Mouse (Mus musculus): ENCODE measurements around the gene Flt4. TPM values are rescaled to one million over a fixed set of nuclear protein-coding genes. Genes with fewer than 3 reads are reported as not detected.
"Not testable (repeated sequence)": the region's sequence is repeated elsewhere in the genome, so short reads cannot be mapped to it uniquely, and the experiment has no call there.

The Flt4 gene
- polyA plus RNA-seq (2015; fragmentation: Nextera tagmentation; extraction: Ambion mirVana) = 4.3 and 4.9 TPM in 2 replicates

GRCm38 (mm10) chr11:49608938-49609867 lies at the start of gene Flt4:
Gene Flt4, plus strand, starts transcription at chr11:49609263.
- DNase-seq; H3K9me3 ChIP-seq (ENCODE audit: low read length); H3K4me1 ChIP-seq (ENCODE audit: insufficient read depth); H3K36me3 ChIP-seq (replicated peaks; ENCODE audit: insufficient read depth, low read length): not testable (repeated sequence)
- H3K4me2 ChIP-seq (ENCODE audit: low read depth, low read length) = peak within 1 kb of the TSS; percentile 70
- peaks cover 12% of the 10 kb centered on the region for H3K27me3 ChIP-seq (ENCODE audit: insufficient read depth, low read length)
- peak within 1 kb of the TSS; percentile 48 for H3K4me3 ChIP-seq (ENCODE audit: low read depth, low read length)
- peak within 1 kb of the TSS; percentile 11; the same call in 1 of the 2 replicates for H3K27ac ChIP-seq (ENCODE audit: low read depth)
- peak; percentile 61 for ATAC-seq
- WGBS (ENCODE audit: insufficient replicate concordance) = 2% methylated on average over 35 of the region's 61 CpGs
- H3K9ac ChIP-seq (replicated peaks) = peak within 1 kb of the TSS; percentile 44

- TF ChIP-seq CTCF (IDR thresholded peaks at IDR 0.05; ENCODE audit: low read depth) = peak; percentile 41
- not testable (repeated sequence) for H3K4me2 ChIP-seq (ENCODE audit: low read depth, low read length); H3K27ac ChIP-seq (ENCODE audit: low read depth); H3K4me1 ChIP-seq (ENCODE audit: insufficient read depth); ATAC-seq; H3K9ac ChIP-seq (replicated peaks); H3K4me3 ChIP-seq (ENCODE audit: low read depth, low read length); DNase-seq; H3K9me3 ChIP-seq (ENCODE audit: low read length); H3K27me3 ChIP-seq (ENCODE audit: insufficient read depth, low read length); H3K36me3 ChIP-seq (replicated peaks; ENCODE audit: insufficient read depth, low read length)
- 33% methylated on average over 2 of the region's 2 CpGs for WGBS (ENCODE audit: insufficient replicate concordance)
Observed at GRCm38 (mm10) chr11:49575054-49575453, 34.0 kb upstream of the Flt4 start.

GRCm38 (mm10) chr11:49580452-49580851 lies 28.6 kb upstream of the Flt4 start:
- 51% methylated on average over 8 of the region's 8 CpGs for WGBS (ENCODE audit: insufficient replicate concordance)
- not testable (repeated sequence) for H3K36me3 ChIP-seq (replicated peaks; ENCODE audit: insufficient read depth, low read length); H3K9ac ChIP-seq (replicated peaks); H3K9me3 ChIP-seq (ENCODE audit: low read length); H3K27me3 ChIP-seq (ENCODE audit: insufficient read depth, low read length); H3K4me3 ChIP-seq (ENCODE audit: low read depth, low read length); H3K4me1 ChIP-seq (ENCODE audit: insufficient read depth); H3K27ac ChIP-seq (ENCODE audit: low read depth); H3K4me2 ChIP-seq (ENCODE audit: low read depth, low read length); ATAC-seq; DNase-seq

GRCm38 (mm10) chr11:49590213-49590612 lies 18.9 kb upstream of the Flt4 start:
- Histone ChIP-seq H3K4me3 (ENCODE audit: low read depth, low read length) (no peak overlapping the region), H3K4me1 (ENCODE audit: insufficient read depth) (no peaks in the 10 kb centered on the region), H3K36me3 (replicated peaks; ENCODE audit: insufficient read depth, low read length) (no peaks in the 10 kb centered on the region), H3K27ac (ENCODE audit: low read depth) (no peak overlapping the region), H3K27me3 (ENCODE audit: insufficient read depth, low read length) (no peaks in the 10 kb centered on the region), H3K4me2 (ENCODE audit: low read depth, low read length) (no peak overlapping the region), H3K9ac (replicated peaks) (no peak overlapping the region), H3K9me3 (ENCODE audit: low read length) (no peaks in the 10 kb centered on the region)
- 87% methylated on average over 19 of the region's 19 CpGs for WGBS (ENCODE audit: insufficient replicate concordance)
- DNase-seq = no peak
- no peak for ATAC-seq
- no peak for TF ChIP-seq EP300 (IDR thresholded peaks at IDR 0.05; ENCODE audit: low read depth)
- TF ChIP-seq CTCF (IDR thresholded peaks at IDR 0.05; ENCODE audit: low read depth) = no peak

GRCm38 (mm10) chr11:49597149-49597548 lies 11.9 kb upstream of the Flt4 start:
- WGBS (ENCODE audit: insufficient replicate concordance) = 62% methylated on average over 2 of the region's 2 CpGs
- DNase-seq, ATAC-seq: not testable (repeated sequence)

GRCm38 (mm10) chr11:49608306-49608705 lies 757 bp upstream of the Flt4 start:
- not testable (repeated sequence) for H3K36me3 ChIP-seq (replicated peaks; ENCODE audit: insufficient read depth, low read length); H3K9me3 ChIP-seq (ENCODE audit: low read length); H3K9ac ChIP-seq (replicated peaks); H3K4me2 ChIP-seq (ENCODE audit: low read depth, low read length); H3K27ac ChIP-seq (ENCODE audit: low read depth); DNase-seq; H3K4me1 ChIP-seq (ENCODE audit: insufficient read depth); H3K4me3 ChIP-seq (ENCODE audit: low read depth, low read length); ATAC-seq
- peaks cover 12% of the 10 kb centered on the region for H3K27me3 ChIP-seq (ENCODE audit: insufficient read depth, low read length)
- WGBS (ENCODE audit: insufficient replicate concordance) = 79% methylated on average over 5 of the region's 5 CpGs

More at GRCm38 (mm10) chr11:49597149-49597548, 11.9 kb upstream of the Flt4 start:
- H3K4me3 ChIP-seq (ENCODE audit: low read depth, low read length); H3K9ac ChIP-seq (replicated peaks); H3K36me3 ChIP-seq (replicated peaks; ENCODE audit: insufficient read depth, low read length); H3K27ac ChIP-seq (ENCODE audit: low read depth); H3K4me2 ChIP-seq (ENCODE audit: low read depth, low read length); H3K4me1 ChIP-seq (ENCODE audit: insufficient read depth); H3K9me3 ChIP-seq (ENCODE audit: low read length); H3K27me3 ChIP-seq (ENCODE audit: insufficient read depth, low read length): not testable (repeated sequence)
- 0 out of 2 replicates have a peak, but pooled peaks have one; percentile 24 for TF ChIP-seq CTCF (IDR thresholded peaks at IDR 0.05; ENCODE audit: low read depth)

All from liver, postnatal 0 days (tissue).